Mouse (Mus musculus): Measurements from ENCODE around the gene Aldh3b2. TPM values are rescaled to one million over a fixed set of nuclear protein-coding genes. Genes with fewer than 3 reads are reported as not detected.
A peak's percentile ranks its signal among the peaks of the same experiment; 100 is the strongest.

The Aldh3b2 gene
- total RNA-seq (2021): 1 to 10 TPM in 1 of 2 experiments, under 1 TPM in 1; 0.93 to 1.5 TPM
- long read RNA-seq, experiment 1: 0 reads
- long read RNA-seq, experiment 2: 0 reads

- H3K27ac ChIP-seq: no peak within 1 kb of the TSS
Measured at GRCm38 (mm10) chr19:3972229-3972628, at the start of gene Aldh3b2. Aldh3b2 (plus strand) TSS chr19:3972328.

GRCm38 (mm10) chr19:3922661-3923371 is 49.3 kb upstream of the Aldh3b2 start:
- Histone ChIP-seq H3K4me3 (no peak overlapping the region), H3K27ac (no peak overlapping the region)
- intact Hi-C loops (cut with DNase I): no loop called here
- DNase-seq (ENCODE audit: extremely low spot score in 1 of 2, low spot score in 2 of 2): no peak
- no peak for TF ChIP-seq CTCF (IDR thresholded peaks at IDR 0.05)

More at GRCm38 (mm10) chr19:3972229-3972628, at the start of gene Aldh3b2:
- intact Hi-C loops (cut with DNase I): no loop called here
- H3K4me3 ChIP-seq: no peak within 1 kb of the TSS
- no peak for DNase-seq (ENCODE audit: extremely low spot score in 1 of 2, low spot score in 2 of 2)
- no peak for TF ChIP-seq CTCF (IDR thresholded peaks at IDR 0.05)

GRCm38 (mm10) chr19:3923586-3923985 is 48.5 kb upstream of the Aldh3b2 start:
- H3K4me3 ChIP-seq: no peak overlapping the region
- no peak for DNase-seq (ENCODE audit: extremely low spot score in 1 of 2, low spot score in 2 of 2)
- intact Hi-C loops (cut with DNase I): no loop called here
- no peak for TF ChIP-seq CTCF (IDR thresholded peaks at IDR 0.05)
- H3K27ac ChIP-seq: no peak overlapping the region

- Histone ChIP-seq H3K4me3 (no peak overlapping the region), H3K27ac (no peak overlapping the region)
- no peak for TF ChIP-seq CTCF (IDR thresholded peaks at IDR 0.05)
- no peak for DNase-seq (ENCODE audit: extremely low spot score in 1 of 2, low spot score in 2 of 2)
- intact Hi-C loops (cut with DNase I): no loop called here
Measured at GRCm38 (mm10) chr19:3924190-3924589, 47.9 kb upstream of the Aldh3b2 start.

- Histone ChIP-seq H3K27ac (no peak overlapping the region), H3K4me3 (no peak overlapping the region)
- intact Hi-C loops (cut with DNase I): no loop called here
- DNase-seq (ENCODE audit: extremely low spot score in 1 of 2, low spot score in 2 of 2): no peak
- TF ChIP-seq CTCF (IDR thresholded peaks at IDR 0.05): no peak
Measured at GRCm38 (mm10) chr19:3924868-3925267, 47.3 kb upstream of the Aldh3b2 start.

- no peak for TF ChIP-seq CTCF (IDR thresholded peaks at IDR 0.05)
- Histone ChIP-seq H3K27ac (no peak overlapping the region), H3K4me3 (no peak overlapping the region)
- intact Hi-C loops (cut with DNase I): no loop called here
- DNase-seq (ENCODE audit: extremely low spot score in 1 of 2, low spot score in 2 of 2): no peak
Measured at GRCm38 (mm10) chr19:3925859-3926258, 46.3 kb upstream of the Aldh3b2 start.

- no peak overlapping the region for H3K4me3 ChIP-seq
- H3K27ac ChIP-seq: no peak overlapping the region
- intact Hi-C loops (cut with DNase I): no loop called here
- no peak for DNase-seq (ENCODE audit: extremely low spot score in 1 of 2, low spot score in 2 of 2)
- TF ChIP-seq CTCF (IDR thresholded peaks at IDR 0.05): no peak; the same call in 1 of the 2 replicates
Measured at GRCm38 (mm10) chr19:3926279-3926678, 45.8 kb upstream of the Aldh3b2 start.

GRCm38 (mm10) chr19:3926685-3927084 is 45.4 kb upstream of the Aldh3b2 start:
- H3K4me3 ChIP-seq: no peak overlapping the region
- TF ChIP-seq CTCF (IDR thresholded peaks at IDR 0.05): no peak
- intact Hi-C loops (cut with DNase I): no loop called here
- H3K27ac ChIP-seq: no peak overlapping the region
- DNase-seq (ENCODE audit: extremely low spot score in 1 of 2, low spot score in 2 of 2): no peak

- DNase-seq (ENCODE audit: extremely low spot score in 1 of 2, low spot score in 2 of 2): no peak
- no peak for TF ChIP-seq CTCF (IDR thresholded peaks at IDR 0.05)
- no peak overlapping the region for H3K27ac ChIP-seq
- no peak overlapping the region for H3K4me3 ChIP-seq
- intact Hi-C loops (cut with DNase I): no loop called here
Measured at GRCm38 (mm10) chr19:3927989-3928388, 44.1 kb upstream of the Aldh3b2 start.

GRCm38 (mm10) chr19:3928779-3929178 is 43.3 kb upstream of the Aldh3b2 start:
- intact Hi-C loops (cut with DNase I): no loop called here
- Histone ChIP-seq H3K4me3 (no peak overlapping the region), H3K27ac (peak overlapping the region; percentile 66; the same call in 1 of the 2 replicates)
- no peak for DNase-seq (ENCODE audit: extremely low spot score in 1 of 2, low spot score in 2 of 2)
- no peak for TF ChIP-seq CTCF (IDR thresholded peaks at IDR 0.05)

- Histone ChIP-seq H3K27ac (peak within 1 kb of the TSS; percentile 66), H3K4me3 (no peak within 1 kb of the TSS)
- peak in 1 of 2 experiments; percentile 60 for DNase-seq (ENCODE audit: extremely low spot score in 1 of 2, low spot score in 2 of 2)
- TF ChIP-seq CTCF (IDR thresholded peaks at IDR 0.05): no peak
- intact Hi-C loops (cut with DNase I): no loop called here
Measured at GRCm38 (mm10) chr19:3929211-3929941, 42.8 kb upstream of the Aldh3b2 start, which contains the start of gene Aldh3b1. Aldh3b1 (minus strand) TSS chr19:3929808.
